Mouse (Mus musculus): ENCODE measurements around the gene Ogg1. TPM values are rescaled to one million over a fixed set of nuclear protein-coding genes. Genes with fewer than 3 reads are reported as not detected.

Ogg1 gene
- total RNA-seq, 2 experiments from 2014 or later = 6.7 to 8.0 TPM

- peak in 1 of 2 experiments; percentile 3 for DNase-seq (ENCODE audit: low spot score in 2 of 2)
These were observed 4.9 kb downstream of the Ogg1 start for GRCm38 (mm10) chr6:113331721-113332120.

GRCm38 (mm10) chr6:113332734-113333133 lies 6.0 kb downstream of the Ogg1 start:
- DNase-seq (ENCODE audit: low spot score in 2 of 2) = peak in 1 of 2 experiments; percentile 1

- DNase-seq (ENCODE audit: low spot score in 2 of 2) = peak; percentile 64 to 71
These were observed 6.6 kb downstream of the Ogg1 start for GRCm38 (mm10) chr6:113333137-113333950.

- DNase-seq (ENCODE audit: low spot score in 2 of 2) = no peak
These were observed 7.4 kb downstream of the Ogg1 start for GRCm38 (mm10) chr6:113334216-113334615.

- DNase-seq (ENCODE audit: low spot score in 2 of 2) = peak in 1 of 2 experiments; percentile 37
These were observed 10.3 kb downstream of the Ogg1 start for GRCm38 (mm10) chr6:113336852-113337620.

- DNase-seq (ENCODE audit: low spot score in 2 of 2) = no peak
These were observed 14.8 kb downstream of the Ogg1 start for GRCm38 (mm10) chr6:113341574-113341973.

- no peak for DNase-seq (ENCODE audit: low spot score in 2 of 2)
These were observed 15.5 kb downstream of the Ogg1 start for GRCm38 (mm10) chr6:113342297-113342696.

- peak; percentile 66 to 76 for DNase-seq (ENCODE audit: low spot score in 2 of 2)
These were observed 16.7 kb downstream of the Ogg1 start, which contains the start of gene Camk1 for GRCm38 (mm10) chr6:113343177-113344092. Gene Camk1, minus strand, starts transcription at chr6:113343984.

- DNase-seq (ENCODE audit: low spot score in 2 of 2) = peak; percentile 38 to 47
These were observed 17.5 kb downstream of the Ogg1 start for GRCm38 (mm10) chr6:113344321-113344720.

GRCm38 (mm10) chr6:113346897-113347296 lies 20.1 kb downstream of the Ogg1 start:
- no peak for DNase-seq (ENCODE audit: low spot score in 2 of 2)

- no peak for DNase-seq (ENCODE audit: low spot score in 2 of 2)
These were observed 23.8 kb downstream of the Ogg1 start for GRCm38 (mm10) chr6:113350538-113350937.

- no peak for DNase-seq (ENCODE audit: low spot score in 2 of 2)
These were observed 24.4 kb downstream of the Ogg1 start for GRCm38 (mm10) chr6:113351161-113351560.

- no peak for DNase-seq (ENCODE audit: low spot score in 2 of 2)
These were observed 24.9 kb downstream of the Ogg1 start for GRCm38 (mm10) chr6:113351653-113352052.

GRCm38 (mm10) chr6:113352820-113353219 lies 26.0 kb downstream of the Ogg1 start:
- DNase-seq (ENCODE audit: low spot score in 2 of 2) = no peak

- DNase-seq (ENCODE audit: low spot score in 2 of 2) = no peak
These were observed 26.9 kb downstream of the Ogg1 start for GRCm38 (mm10) chr6:113353696-113354095.

- DNase-seq (ENCODE audit: low spot score in 2 of 2) = no peak
These were observed 34.7 kb downstream of the Ogg1 start for GRCm38 (mm10) chr6:113361476-113361875.

GRCm38 (mm10) chr6:113362241-113362640 lies 35.5 kb downstream of the Ogg1 start:
- DNase-seq (ENCODE audit: low spot score in 2 of 2) = no peak

GRCm38 (mm10) chr6:113364518-113365135 lies 37.9 kb downstream of the Ogg1 start:
- no peak for DNase-seq (ENCODE audit: low spot score in 2 of 2)

GRCm38 (mm10) chr6:113366639-113367038 lies 39.9 kb downstream of the Ogg1 start:
- DNase-seq (ENCODE audit: low spot score in 2 of 2) = no peak

- no peak for DNase-seq (ENCODE audit: low spot score in 2 of 2)
These were observed 40.8 kb downstream of the Ogg1 start for GRCm38 (mm10) chr6:113367574-113367973.

- no peak for DNase-seq (ENCODE audit: low spot score in 2 of 2)
These were observed 41.4 kb downstream of the Ogg1 start for GRCm38 (mm10) chr6:113368124-113368523.
